Mouse (Mus musculus) intestine, postnatal 0 days (tissue): ENCODE results near the gene Gm4778. TPM values are rescaled to one million over a fixed set of nuclear protein-coding genes. Genes with fewer than 3 reads are reported as not detected.

Experiments used
- ATAC-seq: fragments of 200-750 bp; cut with Nextera tagmentation; 2 replicates; pipeline ENCODE4 v1.8.0; 2017; ENCODE audit warnings: mild to moderate bottlenecking, moderate TSS enrichment, moderate library complexity
- H3K27ac ChIP-seq: fragments of 300-500 bp; sonication (generic); 2 replicates; pipeline ENCODE4 v1.5.1; 2014; ENCODE audit warnings: mild to moderate bottlenecking, low read depth, low read length, moderate library complexity
- H3K27me3 ChIP-seq: fragments of 300-500 bp; sonication (generic); replicated peaks from 2 replicates; pipeline ENCODE4 v1.6.1; 2014; ENCODE audit warnings: low read length, mixed read lengths; ENCODE audit not compliant: control insufficient read depth, insufficient read depth
- H3K36me3 ChIP-seq: fragments of 300-500 bp; sonication (generic); 2 replicates; pipeline ENCODE4 v1.6.1; 2014; ENCODE audit warnings: mild to moderate bottlenecking, moderate library complexity; ENCODE audit not compliant: control insufficient read depth, insufficient read depth
- H3K4me1 ChIP-seq: fragments of 300-500 bp; sonication (generic); replicated peaks from 2 replicates; pipeline ENCODE4 v1.6.1; 2014; ENCODE audit warnings: antibody characterized with exemption, low read length, mixed read lengths; ENCODE audit not compliant: control insufficient read depth, insufficient read depth
- H3K4me2 ChIP-seq: fragments of 300-500 bp; sonication (generic); replicated peaks from 2 replicates; pipeline ENCODE4 v1.6.1; 2014; ENCODE audit warnings: low read depth, mild to moderate bottlenecking, moderate library complexity
- H3K4me3 ChIP-seq: fragments of 300-500 bp; sonication (generic); 2 replicates; pipeline ENCODE4 v1.5.1; 2014; ENCODE audit warnings: low read depth, low read length
- H3K9ac ChIP-seq: fragments of 300-500 bp; sonication (generic); 2 replicates; pipeline ENCODE4 v1.6.1; 2014; ENCODE audit warnings: mild to moderate bottlenecking, low read depth, low read length
- H3K9me3 ChIP-seq: fragments of 300-500 bp; sonication (generic); 2 replicates; pipeline ENCODE4 v1.6.1; 2016; ENCODE audit warnings: mixed run types; ENCODE audit not compliant: control insufficient read depth
- CTCF ChIP-seq: sonication (generic); IDR thresholded peaks from 2 replicates; pipeline ENCODE4 v1.5.1; 2016; ENCODE audit warnings: low read depth, mild to moderate bottlenecking, control low read depth, antibody characterized with exemption, moderate library complexity
- WGBS: fragments of 180-500 bp; shearing (Covaris S2); extraction: QIAGEN DNeasy Blood & Tissue Kit; methylation state at CpG from one replicate; pipeline ENCODE4 v1.1.7; 2014; 5-methylcytosine and 5-hydroxymethylcytosine counted together
- polyA plus RNA-seq: library from polyadenylated mRNA; unstranded; fragments of >200 nt; fragmentation: Nextera tagmentation; extraction: Ambion mirVana; gene quantifications from 2 replicates; pipeline ENCODE4 v1.2.1, GENCODE M21; 2015

The Gm4778 gene
- polyA plus RNA-seq, 1 experiment from 2014 or later, result not detected

- ATAC-seq, result no peak
- H3K36me3 ChIP-seq, result no peaks in the 10 kb centered on the region
- 0 out of 2 replicates have a peak, but pooled peaks cover 2% of the 10 kb centered on the region for H3K4me1 ChIP-seq
- H3K9ac ChIP-seq, result peak overlapping the region; percentile 57
- H3K27ac ChIP-seq, result peak overlapping the region; percentile 82
- no peaks in the 10 kb centered on the region for H3K9me3 ChIP-seq
- WGBS, result 25% methylated on average over 7 of the region's 7 CpGs
- peak overlapping the region; percentile 82 for H3K4me2 ChIP-seq
- TF ChIP-seq CTCF, result no peak
- H3K27me3 ChIP-seq, result no peaks in the 10 kb centered on the region
- peak overlapping the region; percentile 67 for H3K4me3 ChIP-seq
These were observed 46.7 kb downstream of the Gm4778 start for GRCm38 (mm10) chr3:94310491-94310890.

GRCm38 (mm10) chr3:94310911-94311310 lies 47.1 kb downstream of the Gm4778 start:
- no peaks in the 10 kb centered on the region for H3K36me3 ChIP-seq
- peak overlapping the region; percentile 82 for H3K4me2 ChIP-seq
- no peaks in the 10 kb centered on the region for H3K27me3 ChIP-seq
- no peaks in the 10 kb centered on the region for H3K9me3 ChIP-seq
- WGBS, result 36% methylated on average over 6 of the region's 6 CpGs
- peak overlapping the region; percentile 67 for H3K4me3 ChIP-seq
- H3K9ac ChIP-seq, result peak overlapping the region; percentile 57; the same call in 1 of the 2 replicates
- no peak for ATAC-seq
- no peak for TF ChIP-seq CTCF
- 0 out of 2 replicates have a peak, but pooled peaks cover 2% of the 10 kb centered on the region for H3K4me1 ChIP-seq
- H3K27ac ChIP-seq, result peak overlapping the region; percentile 82

GRCm38 (mm10) chr3:94311376-94311775 lies 47.5 kb downstream of the Gm4778 start:
- H3K4me2 ChIP-seq, result peak overlapping the region; percentile 82
- no peak for TF ChIP-seq CTCF
- H3K4me1 ChIP-seq, result 0 out of 2 replicates have a peak, but pooled peaks cover 2% of the 10 kb centered on the region
- no peak overlapping the region for H3K9ac ChIP-seq
- H3K27me3 ChIP-seq, result no peaks in the 10 kb centered on the region
- peak overlapping the region; percentile 67 for H3K4me3 ChIP-seq
- ATAC-seq, result peak; percentile 19; the same call in 1 of the 2 replicates
- WGBS, result 42% methylated on average over 4 of the region's 4 CpGs
- no peaks in the 10 kb centered on the region for H3K9me3 ChIP-seq
- no peaks in the 10 kb centered on the region for H3K36me3 ChIP-seq
- H3K27ac ChIP-seq, result peak overlapping the region; percentile 82

Other genes with a start within 250 kb of the Gm4778 start
- 0.22 and 0.29 TPM in 2 replicates for gene Gm9125, start 209.2 kb upstream of the Gm4778 start, polyA plus RNA-seq
- not detected in 2 replicates for gene Gm10697, start 191.4 kb upstream of the Gm4778 start, polyA plus RNA-seq
- gene Gm10696, start 85.8 kb upstream of the Gm4778 start, polyA plus RNA-seq, result not detected in 2 replicates
- not detected in 2 replicates for gene Gm5286, start 67.3 kb upstream of the Gm4778 start, polyA plus RNA-seq
- 18.0 and 19.8 TPM in 2 replicates for gene Them4, start 46.1 kb downstream of the Gm4778 start, polyA plus RNA-seq
- not detected in 2 replicates for gene Them5, start 78.1 kb downstream of the Gm4778 start, polyA plus RNA-seq
- gene C2cd4d, start 98.4 kb downstream of the Gm4778 start, polyA plus RNA-seq, result 0.65 and 0.87 TPM in 2 replicates
- 25.5 and 32.1 TPM in 2 replicates for gene Rorc, start 108.8 kb downstream of the Gm4778 start, polyA plus RNA-seq
- 0.68 and 0.86 TPM in 2 replicates for gene Lingo4, start 134.5 kb downstream of the Gm4778 start, polyA plus RNA-seq
- 5.6 and 6.2 TPM in 2 replicates for gene Tdrkh, start 149.2 kb downstream of the Gm4778 start, polyA plus RNA-seq
- gene Mrpl9, start 179.3 kb downstream of the Gm4778 start, polyA plus RNA-seq, result 33.5 and 35.2 TPM in 2 replicates
- 0.35 and 0.56 TPM in 2 replicates for gene Oaz3, start 179.9 kb downstream of the Gm4778 start, polyA plus RNA-seq
- gene Celf3, start 214.3 kb downstream of the Gm4778 start, polyA plus RNA-seq, result 12.2 and 12.8 TPM in 2 replicates
- gene Riiad1, start 216.3 kb downstream of the Gm4778 start, polyA plus RNA-seq, result 3.5 and 3.9 TPM in 2 replicates